Comparison of ENCODE assay signal across 20 mouse cellular contexts in the genomic region with DNA sequence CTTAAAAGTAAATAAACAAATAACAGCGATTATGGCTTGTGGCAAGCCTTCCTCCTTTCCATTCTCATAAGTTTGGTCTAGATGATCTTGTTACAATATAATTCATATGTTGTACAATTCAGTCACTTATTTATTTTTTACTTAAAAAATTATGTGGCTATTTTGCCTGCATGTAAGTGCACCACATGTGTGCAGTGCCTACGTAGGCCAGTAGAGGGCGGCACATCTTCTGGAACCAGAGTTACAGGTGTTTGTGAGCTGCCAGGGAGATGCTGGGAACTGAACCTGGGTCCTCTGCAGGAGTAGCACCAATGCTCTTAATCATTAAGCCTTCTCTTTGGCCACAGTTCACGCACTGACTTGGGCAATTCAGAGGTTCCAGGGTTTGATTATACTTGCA. TPM values are rescaled to one million over a fixed set of nuclear protein-coding genes. Genes with fewer than 3 reads are reported as not detected.
A peak's percentile ranks its signal among the peaks of the same experiment; 100 is the strongest.
DNase-seq lines count a peak whose midpoint lies in the region; ATAC-seq and TF ChIP-seq lines count a peak whose summit lies in the region.
"Had no signal": no experiment of that assay in that cellular context is flagged by ENCODE, and none has a peak within 500 bp of the region (broad histone marks: within the 10 kb centered on the region; RNA-seq: fewer than 3 reads in every experiment).

No protein-coding gene starts in this region.

- WGBS in liver, embryonic 14.5 days (ENCODE audit: insufficient replicate concordance): 66% methylated on average over 4 of the region's 4 CpGs

- peak; percentile 18 for DNase-seq in CD4-positive, CD25-positive, alpha-beta regulatory T cell, adult 2 months (ENCODE audit: low read depth, low spot score)
- no peak for DNase-seq in layer of hippocampus, adult 2 months (ENCODE audit: low spot score in 2 of 2)
- DNase-seq in layer of hippocampus, adult 8-10 months (ENCODE audit: low spot score in 2 of 2): no peak
- no peak for DNase-seq in liver, embryonic 14.5 days (ENCODE audit: low read depth in 3 of 3, low spot score in 3 of 3)
- no peak for DNase-seq in cerebellum, adult 11-12 months
- no peak for DNase-seq in layer of hippocampus, adult 18-20 months (ENCODE audit: low spot score in 2 of 2)
- DNase-seq: adrenal gland, adult 8-10 months; gastrocnemius, postnatal 36 days; kidney, postnatal 14 days; lung, postnatal 4 days; right cerebral cortex, postnatal 14 days had no signal

- TF ChIP-seq POLR2A in ES-Bruce4 (IDR thresholded peaks at IDR 0.05; ENCODE audit: insufficient read depth, low read length): no peak

- no peak overlapping the region for H3K4me3 ChIP-seq in layer of hippocampus, adult 2 months
- H3K4me3 ChIP-seq in ES-Bruce4 (ENCODE audit: low read depth, low read length): no peak overlapping the region
- H3K4me3 ChIP-seq in liver, embryonic 14.5 days (ENCODE audit: insufficient read depth in 1 of 2, low read depth in 2 of 2, low read length in 2 of 2): no peak overlapping the region
- H3K4me3 ChIP-seq: left cerebral cortex, adult 2 months had no signal

- no peak for TF ChIP-seq EP300 in ES-Bruce4 (IDR thresholded peaks at IDR 0.05; ENCODE audit: insufficient read depth, low read depth, low read length)
- no peak for TF ChIP-seq EP300 in liver, embryonic 14.5 days (IDR thresholded peaks at IDR 0.05; ENCODE audit: low read depth)

- no peak overlapping the region for H3K4me2 ChIP-seq in liver, embryonic 14.5 days (ENCODE audit: low read depth)

- H3K36me3 ChIP-seq in ES-Bruce4 (ENCODE audit: control insufficient read depth, insufficient read depth, low read length, poor library complexity, severe bottlenecking): no peaks in the 10 kb centered on the region
- no peaks in the 10 kb centered on the region for H3K36me3 ChIP-seq in liver, embryonic 14.5 days (replicated peaks; ENCODE audit: control insufficient read depth, insufficient read depth, low read depth)
- H3K36me3 ChIP-seq: heart, embryonic 13.5 days; hindbrain, embryonic 13.5 days had no signal

- peak; percentile 33 for TF ChIP-seq CTCF in layer of hippocampus, adult 2 months (conservative IDR thresholded peaks at IDR 0.05)
- peak; percentile 71 for TF ChIP-seq CTCF in ES-Bruce4 (IDR thresholded peaks at IDR 0.05; ENCODE audit: low read depth, low read length)
- peak; percentile 71 for TF ChIP-seq CTCF in liver, embryonic 14.5 days (IDR thresholded peaks at IDR 0.05; ENCODE audit: low read depth)

- no peaks in the 10 kb centered on the region for H3K9me3 ChIP-seq in ES-Bruce4 (replicated peaks; ENCODE audit: control insufficient read depth, insufficient read depth, low read length, poor library complexity, severe bottlenecking)
- peaks cover 3% of the 10 kb centered on the region for H3K9me3 ChIP-seq in liver, embryonic 14.5 days (ENCODE audit: control insufficient read depth, low read length)
- H3K9me3 ChIP-seq: hindbrain, embryonic 13.5 days had no signal

- H3K27me3 ChIP-seq in ES-Bruce4 (ENCODE audit: control insufficient read depth, insufficient read depth, low read length, poor library complexity, severe bottlenecking): no peaks in the 10 kb centered on the region
- peaks cover 34% of the 10 kb centered on the region for H3K27me3 ChIP-seq in liver, embryonic 14.5 days (ENCODE audit: control insufficient read depth, insufficient read depth, low read length)

- ATAC-seq in CD4-positive, CD25-positive, alpha-beta regulatory T cell, adult 4 months: no peak
- no peak for ATAC-seq in liver, embryonic 14.5 days (ENCODE audit: insufficient read depth)
- ATAC-seq: forebrain, embryonic 16.5 days; Patski had no signal

- H3K4me1 ChIP-seq in ES-Bruce4 (ENCODE audit: control insufficient read depth, insufficient read depth, low read length): no peaks in the 10 kb centered on the region
- no peaks in the 10 kb centered on the region for H3K4me1 ChIP-seq in liver, embryonic 14.5 days (replicated peaks; ENCODE audit: control insufficient read depth in 2 of 2, insufficient read depth in 2 of 2, low read length in 1 of 2)

- no peak overlapping the region for H3K27ac ChIP-seq in layer of hippocampus, adult 2 months
- no peak overlapping the region for H3K27ac ChIP-seq in ES-Bruce4 (ENCODE audit: insufficient read depth, low read length)
- H3K27ac ChIP-seq in liver, embryonic 14.5 days: no peak overlapping the region
- H3K27ac ChIP-seq: heart, embryonic 13.5 days; hindbrain, embryonic 13.5 days; left cerebral cortex, adult 2 months had no signal

- no peak overlapping the region for H3K9ac ChIP-seq in ES-Bruce4 (ENCODE audit: low read depth, poor library complexity, severe bottlenecking)
- H3K9ac ChIP-seq in liver, embryonic 14.5 days (replicated peaks): no peak overlapping the region
- H3K9ac ChIP-seq: hindbrain, embryonic 13.5 days had no signal

RNA-seq across cellular contexts. Expression of gene Grid2ip, which starts 19.0 kb away (rescaled TPM):
- not detected for polyA plus RNA-seq in CD4-positive, CD25-positive, alpha-beta regulatory T cell, adult 4 months (2017; shearing (Covaris generic))
- 1 to 10 TPM; 1.2 to 2.2 TPM for total RNA-seq in layer of hippocampus, adult 2 months (2021)
- 1 to 10 TPM in 3 of 4 experiments, under 1 TPM in 1; 0.99 to 1.7 (median 1.5) TPM for total RNA-seq in layer of hippocampus, adult 8-10 months (2022)
- 0.38 and 0.57 TPM in 2 replicates for polyA plus RNA-seq in ES-Bruce4 (2011; ENCODE audit: insufficient read depth, insufficient read length, low read depth, missing spikeins)
- polyA plus RNA-seq in liver, embryonic 14.5 days (2012; rRNA removed): 0.01 and 0.05 TPM in 2 replicates
- polyA plus RNA-seq in liver, embryonic 14.5 days (2014; fragmentation: Nextera tagmentation; extraction: Ambion mirVana): not detected in 2 replicates
- 1 to 10 TPM; 1.5 to 2.0 TPM for total RNA-seq in layer of hippocampus, adult 18-20 months (2021)
- total RNA-seq: common myeloid progenitor, adult 5-6 weeks; gastrocnemius, postnatal 36 days; neutrophil, adult 5-6 weeks had no signal
- polyA plus RNA-seq: heart, embryonic 13.5 days had no signal

RNA-seq across cellular contexts. Expression of gene Kdelr2, which starts 27.5 kb away (rescaled TPM):
- polyA plus RNA-seq in CD4-positive, CD25-positive, alpha-beta regulatory T cell, adult 4 months (2017; shearing (Covaris generic)): 10 to 100 TPM; 74.8 to 77.4 TPM
- total RNA-seq in layer of hippocampus, adult 2 months (2021): 10 to 100 TPM; 34.3 to 36.2 TPM
- 10 to 100 TPM; 33.8 to 39.8 (median 37.0) TPM for total RNA-seq in layer of hippocampus, adult 8-10 months (2022)
- 80.1 and 80.4 TPM in 2 replicates for polyA plus RNA-seq in ES-Bruce4 (2011; ENCODE audit: insufficient read depth, insufficient read length, low read depth, missing spikeins)
- polyA plus RNA-seq in liver, embryonic 14.5 days (2012; rRNA removed): 35.3 and 39.9 TPM in 2 replicates
- polyA plus RNA-seq in liver, embryonic 14.5 days (2014; fragmentation: Nextera tagmentation; extraction: Ambion mirVana): 134 and 135 TPM in 2 replicates
- 10 to 100 TPM; 35.3 to 38.9 TPM for total RNA-seq in layer of hippocampus, adult 18-20 months (2021)

RNA-seq across cellular contexts. Expression of gene Zdhhc4, which starts 47.1 kb away (rescaled TPM):
- polyA plus RNA-seq in CD4-positive, CD25-positive, alpha-beta regulatory T cell, adult 4 months (2017; shearing (Covaris generic)): 100 to 1,000 TPM in 1 of 2 experiments, 10 to 100 TPM in 1; 54.0 to 104 TPM
- 10 to 100 TPM; 50.1 to 56.3 TPM for total RNA-seq in layer of hippocampus, adult 2 months (2021)
- 10 to 100 TPM; 50.4 to 57.0 (median 54.1) TPM for total RNA-seq in layer of hippocampus, adult 8-10 months (2022)
- 27.2 and 28.9 TPM in 2 replicates for polyA plus RNA-seq in ES-Bruce4 (2011; ENCODE audit: insufficient read depth, insufficient read length, low read depth, missing spikeins)
- polyA plus RNA-seq in liver, embryonic 14.5 days (2012; rRNA removed): 16.4 and 19.3 TPM in 2 replicates
- polyA plus RNA-seq in liver, embryonic 14.5 days (2014; fragmentation: Nextera tagmentation; extraction: Ambion mirVana): 24.5 and 25.9 TPM in 2 replicates
- 10 to 100 TPM; 46.2 to 51.5 TPM for total RNA-seq in layer of hippocampus, adult 18-20 months (2021)
